Mouse (Mus musculus) bone marrow macrophage, adult 2 months (primary cell): Measurements from ENCODE around the gene AI597479.

Source experiments
- CTCF ChIP-seq: IDR thresholded peaks from 2 replicates; pipeline ENCODE4 v1.5.1; 2012; ENCODE audit warnings: low read depth, mild to moderate bottlenecking, low read length, moderate library complexity
- POLR2A ChIP-seq: IDR thresholded peaks from 2 replicates; pipeline ENCODE4 v1.6.1; 2012; ENCODE audit warnings: mild to moderate bottlenecking, low read depth, low read length, borderline replicate concordance

- TF ChIP-seq CTCF = no peak
- no peak for TF ChIP-seq POLR2A
Measured at GRCm38 (mm10) chr1:43094206-43094605, 4.3 kb upstream of the AI597479 start.
